Mouse (Mus musculus) mature B cell (primary cell): ENCODE data around the gene Ngf.

Experiments
- in situ Hi-C: fragments of 300-500 bp; cut with MboI; formaldehyde crosslinking; loops from 2 replicates; pipeline ENCODE4 v1.14.3; 2019

Gene Ngf

GRCm38 (mm10) chr3:102469713-102470448, at the start of gene Ngf:
Ngf (plus strand) TSS chr3:102469919.
- in situ Hi-C loops = no loop called here

- in situ Hi-C loops = no loop called here
Measured at GRCm38 (mm10) chr3:102445567-102445966, 24.2 kb upstream of the Ngf start.

GRCm38 (mm10) chr3:102446691-102447090, 23.0 kb upstream of the Ngf start:
- in situ Hi-C loops = no loop called here

GRCm38 (mm10) chr3:102454566-102454965, 15.2 kb upstream of the Ngf start:
- in situ Hi-C loops = no loop called here

GRCm38 (mm10) chr3:102460528-102460927, 9.2 kb upstream of the Ngf start:
- in situ Hi-C loops = no loop called here

- in situ Hi-C loops = no loop called here
Measured at GRCm38 (mm10) chr3:102460986-102461385, 8.7 kb upstream of the Ngf start.

- in situ Hi-C loops = no loop called here
Measured at GRCm38 (mm10) chr3:102462703-102463336, 6.9 kb upstream of the Ngf start.

- in situ Hi-C loops = no loop called here
Measured at GRCm38 (mm10) chr3:102463339-102463738, 6.4 kb upstream of the Ngf start.

- in situ Hi-C loops = no loop called here
Measured at GRCm38 (mm10) chr3:102466587-102466986, 3.1 kb upstream of the Ngf start.

GRCm38 (mm10) chr3:102467121-102467520, 2.6 kb upstream of the Ngf start:
- in situ Hi-C loops = no loop called here

- in situ Hi-C loops = no loop called here
Measured at GRCm38 (mm10) chr3:102471251-102471650, 1.5 kb downstream of the Ngf start.

- in situ Hi-C loops = no loop called here
Measured at GRCm38 (mm10) chr3:102471799-102472198, 2.1 kb downstream of the Ngf start.

- in situ Hi-C loops = no loop called here
Measured at GRCm38 (mm10) chr3:102474275-102475155, 4.8 kb downstream of the Ngf start.

GRCm38 (mm10) chr3:102477917-102478694, 8.4 kb downstream of the Ngf start:
- in situ Hi-C loops = no loop called here

GRCm38 (mm10) chr3:102490393-102491123, 20.8 kb downstream of the Ngf start:
- in situ Hi-C loops = no loop called here

GRCm38 (mm10) chr3:102498113-102498512, 28.4 kb downstream of the Ngf start:
- in situ Hi-C loops = no loop called here

- in situ Hi-C loops = no loop called here
Measured at GRCm38 (mm10) chr3:102498931-102499330, 29.2 kb downstream of the Ngf start.

- in situ Hi-C loops = no loop called here
Measured at GRCm38 (mm10) chr3:102500031-102500430, 30.3 kb downstream of the Ngf start.

GRCm38 (mm10) chr3:102501186-102501585, 31.5 kb downstream of the Ngf start:
- in situ Hi-C loops = no loop called here

- in situ Hi-C loops = no loop called here
Measured at GRCm38 (mm10) chr3:102505129-102505528, 35.4 kb downstream of the Ngf start.

GRCm38 (mm10) chr3:102506061-102506460, 36.3 kb downstream of the Ngf start:
- in situ Hi-C loops = no loop called here
